Mouse (Mus musculus) skeletal muscle tissue, adult 2 months (tissue): ENCODE results near the gene Cntnap2.

Experiments used
- DNase-seq: peaks from one replicate; pipeline ENCODE4 v3.0.0-alpha.2; 2012; ENCODE audit warnings: low read depth, low spot score

Cntnap2 gene

GRCm38 (mm10) chr6:47304848-47305490 lies 2245.8 kb downstream of the Cntnap2 start:
- no peak for DNase-seq

- DNase-seq: no peak
Measured at GRCm38 (mm10) chr6:47306065-47306798, 2247.1 kb downstream of the Cntnap2 start.

GRCm38 (mm10) chr6:47306954-47307353 lies 2247.8 kb downstream of the Cntnap2 start:
- no peak for DNase-seq

- DNase-seq: no peak
Measured at GRCm38 (mm10) chr6:47314507-47315334, 2255.6 kb downstream of the Cntnap2 start.

GRCm38 (mm10) chr6:47315454-47315853 lies 2256.3 kb downstream of the Cntnap2 start:
- DNase-seq: no peak

GRCm38 (mm10) chr6:47317253-47317652 lies 2258.1 kb downstream of the Cntnap2 start:
- DNase-seq: no peak

- DNase-seq: no peak
Measured at GRCm38 (mm10) chr6:47318705-47319104, 2259.5 kb downstream of the Cntnap2 start.

GRCm38 (mm10) chr6:47319309-47319983 lies 2260.3 kb downstream of the Cntnap2 start:
- no peak for DNase-seq

- no peak for DNase-seq
Measured at GRCm38 (mm10) chr6:47323169-47323835, 2264.1 kb downstream of the Cntnap2 start.

GRCm38 (mm10) chr6:47323886-47324285 lies 2264.7 kb downstream of the Cntnap2 start:
- DNase-seq: no peak

GRCm38 (mm10) chr6:47328281-47328680 lies 2269.1 kb downstream of the Cntnap2 start:
- DNase-seq: no peak

GRCm38 (mm10) chr6:47329212-47329611 lies 2270.1 kb downstream of the Cntnap2 start:
- no peak for DNase-seq

- no peak for DNase-seq
Measured at GRCm38 (mm10) chr6:47333016-47333415, 2273.9 kb downstream of the Cntnap2 start.

- no peak for DNase-seq
Measured at GRCm38 (mm10) chr6:47334377-47334776, 2275.2 kb downstream of the Cntnap2 start.

GRCm38 (mm10) chr6:47337300-47337699 lies 2278.1 kb downstream of the Cntnap2 start:
- no peak for DNase-seq

- no peak for DNase-seq
Measured at GRCm38 (mm10) chr6:47338113-47338512, 2279.0 kb downstream of the Cntnap2 start.

- no peak for DNase-seq
Measured at GRCm38 (mm10) chr6:47340813-47341502, 2281.8 kb downstream of the Cntnap2 start.

- DNase-seq: no peak
Measured at GRCm38 (mm10) chr6:47341503-47341884, 2282.3 kb downstream of the Cntnap2 start.

- no peak for DNase-seq
Measured at GRCm38 (mm10) chr6:47343245-47343644, 2284.1 kb downstream of the Cntnap2 start.

- DNase-seq: no peak
Measured at GRCm38 (mm10) chr6:47344696-47345095, 2285.5 kb downstream of the Cntnap2 start.
